Mouse (Mus musculus) megakaryocyte-erythroid progenitor cell, adult 5-6 weeks (primary cell): Measurements from ENCODE around the gene Akr7a5. TPM values are rescaled to one million over a fixed set of nuclear protein-coding genes. Genes with fewer than 3 reads are reported as not detected.
A peak's percentile ranks its signal among the peaks of the same experiment; 100 is the strongest.

Experiments used
- ATAC-seq: replicated peaks from 2 replicates; pipeline ENCODE4 v1.8.0; 2016; ENCODE audit warnings: mild to moderate bottlenecking, inconsistent platforms; ENCODE audit not compliant: severe bottlenecking, poor library complexity, low FRiP score, low TSS enrichment
- total RNA-seq, 2 experiments: library from RNA; stranded (forward) in 1 of 2; stranded (reverse) in 1 of 2; fragments of 200-1000, 215-1000 nt in 1 of 2; fragments of >200 nt in 1 of 2; fragmentation: Nextera tagmentation in 1 of 2; gene quantifications; 2 replicates each; pipeline ENCODE4 v1.2.3; 2014 to 2017

Akr7a5 gene
- total RNA-seq, 2 experiments from 2014 or later: 14.8 to 32.1 TPM

DNA sequence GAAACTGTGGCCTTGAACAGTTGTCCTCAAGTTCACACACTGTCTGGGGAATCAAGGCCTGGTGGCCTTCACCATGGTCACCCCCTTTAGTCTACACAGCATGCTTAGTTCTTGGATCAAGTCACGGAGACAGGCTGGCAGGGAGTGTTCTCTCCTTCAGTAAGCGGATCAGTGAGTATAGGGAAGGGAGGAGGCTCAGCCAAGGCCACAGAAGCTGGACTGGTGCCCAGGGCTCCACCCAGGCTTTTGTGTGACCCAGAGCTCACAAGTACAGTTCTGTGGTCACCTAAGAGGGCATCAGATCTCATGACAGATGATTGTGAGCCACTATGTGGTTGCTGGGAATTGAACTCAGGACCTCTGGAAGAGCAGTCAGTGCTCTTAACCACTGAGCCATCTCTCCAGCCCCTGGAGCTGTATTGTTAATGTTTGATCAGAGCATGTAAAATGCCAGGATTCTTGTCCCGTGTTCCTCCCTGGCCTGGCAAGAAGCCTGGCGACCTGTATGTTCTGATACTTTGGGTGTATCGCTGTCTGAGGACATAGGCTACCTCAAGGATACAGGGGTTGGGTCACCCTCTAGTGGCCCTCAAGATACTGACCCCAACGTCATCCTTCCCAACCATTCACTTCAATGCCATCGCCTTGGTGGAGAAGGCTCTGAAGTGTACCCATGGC is 31.2 kb downstream of the Akr7a5 start:
- peak; percentile 43 for ATAC-seq

DNA sequence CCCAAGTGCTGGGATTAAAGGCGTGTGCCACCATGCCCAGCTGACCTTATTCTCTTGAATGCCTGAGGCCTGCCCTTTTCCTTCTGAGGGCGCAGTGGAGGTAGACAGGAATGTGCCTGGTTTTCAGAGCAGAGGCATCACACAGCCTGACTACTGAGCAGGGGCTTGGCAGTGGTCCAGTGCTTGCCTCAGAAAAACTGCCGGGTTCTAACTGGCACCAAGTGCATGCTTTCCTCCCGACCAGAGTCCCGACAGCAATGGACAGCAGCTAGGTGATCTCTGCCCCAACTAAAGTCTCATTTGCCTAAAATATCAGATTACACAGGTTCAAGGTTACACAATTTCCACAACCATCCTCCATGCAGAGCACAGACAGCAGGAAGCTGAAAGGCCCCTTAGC is 33.2 kb downstream of the Akr7a5 start:
- no peak for ATAC-seq

DNA sequence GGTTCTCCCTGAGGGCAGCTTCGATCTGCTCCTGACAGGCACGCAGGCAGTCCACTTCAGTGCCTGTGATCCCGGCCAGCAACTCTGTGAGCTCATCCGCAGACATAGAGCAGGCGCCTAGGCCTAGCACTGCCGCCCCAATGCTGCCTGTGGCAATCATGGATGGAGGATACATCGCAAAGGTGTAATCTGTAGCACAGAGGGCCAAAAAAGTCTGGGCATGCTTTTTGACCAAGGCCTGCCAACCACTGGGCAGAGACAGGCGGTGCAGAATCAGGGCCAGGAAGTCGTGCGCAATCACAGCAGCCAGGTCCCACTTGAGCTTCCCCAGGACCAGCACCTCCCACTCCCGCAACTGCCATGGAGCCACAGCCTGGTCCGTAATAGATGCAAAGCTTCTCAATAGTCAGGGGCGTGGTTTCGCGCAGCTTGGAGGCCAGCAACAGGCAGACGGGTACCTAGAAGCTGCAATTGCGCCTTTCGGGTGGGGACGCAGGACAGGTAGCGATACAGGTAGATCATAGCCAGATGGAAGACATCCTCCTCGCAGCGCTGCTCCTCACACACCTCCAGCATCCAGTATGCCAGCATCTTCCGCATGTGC is 35.0 kb downstream of the Akr7a5 start:
- no peak for ATAC-seq

DNA sequence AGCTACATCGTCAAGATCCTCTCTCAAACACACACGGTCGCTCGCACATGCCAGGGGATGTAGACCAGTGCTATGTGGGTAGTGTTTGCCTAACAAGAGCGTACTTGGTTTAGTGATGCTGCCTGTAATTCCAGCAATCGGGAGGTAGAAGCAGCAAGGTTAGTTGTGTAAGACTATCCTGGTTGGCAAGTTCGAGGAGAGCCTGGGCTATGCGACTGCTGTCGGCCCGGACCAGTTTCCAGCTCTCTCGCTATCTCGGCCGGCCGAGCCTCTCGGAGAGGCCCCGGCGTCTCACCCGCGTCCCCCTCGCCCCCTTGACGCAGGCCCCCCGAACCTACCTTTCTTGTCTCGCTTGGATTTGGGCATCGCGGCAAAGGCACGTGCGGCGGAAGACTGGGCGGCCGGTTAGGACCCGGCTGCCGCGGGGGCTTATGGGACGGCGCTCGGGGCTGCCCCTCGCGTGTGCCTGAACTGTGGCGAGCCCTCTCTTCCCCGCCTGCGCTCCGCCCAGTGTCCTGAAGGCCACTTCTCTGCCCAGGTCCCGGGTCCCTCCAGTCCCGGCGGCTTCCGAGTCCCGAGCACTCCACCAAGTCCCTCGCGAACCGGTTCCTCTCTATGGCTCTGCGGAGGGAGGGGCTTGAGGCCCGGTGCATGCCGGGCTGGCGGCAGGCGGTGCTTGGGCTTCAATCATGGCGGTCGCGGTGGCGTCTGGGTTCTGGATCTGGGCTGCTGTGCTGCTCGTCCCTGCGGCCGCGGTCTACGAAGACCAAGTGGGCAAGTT is 41.6 kb downstream of the Akr7a5 start, which contains the start of the genes Mrto4, Emc1 and Ubr4:
Gene Mrto4 (minus strand): TSS at position 646 of the 781 bp plus-strand sequence.
Gene Emc1 (plus strand): TSS at position 657 of the 781 bp plus-strand sequence.
Gene Ubr4 (plus strand): TSS at position 679 of the 781 bp plus-strand sequence.
- ATAC-seq: peak; percentile 89

DNA sequence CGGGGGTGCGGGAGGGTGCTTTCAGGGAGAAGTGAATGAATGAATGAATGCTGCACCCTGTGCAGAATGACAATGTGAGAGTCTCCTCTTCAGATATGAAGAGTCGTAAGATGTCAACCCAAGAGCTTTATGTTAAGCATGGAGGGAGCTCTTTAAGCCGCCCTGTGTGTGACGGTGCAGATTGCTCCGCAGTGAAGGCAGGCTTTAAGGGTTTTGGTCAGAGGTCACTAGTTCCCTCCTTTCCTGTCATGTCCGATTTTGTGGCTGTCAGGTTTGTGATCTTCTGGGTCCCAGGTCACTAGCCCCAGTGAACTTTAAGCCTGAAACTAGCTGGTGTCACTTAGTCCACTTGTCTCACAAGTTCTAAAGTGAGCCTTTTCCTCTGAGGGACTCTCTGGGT is 42.3 kb downstream of the Akr7a5 start:
- peak; percentile 36 for ATAC-seq

DNA sequence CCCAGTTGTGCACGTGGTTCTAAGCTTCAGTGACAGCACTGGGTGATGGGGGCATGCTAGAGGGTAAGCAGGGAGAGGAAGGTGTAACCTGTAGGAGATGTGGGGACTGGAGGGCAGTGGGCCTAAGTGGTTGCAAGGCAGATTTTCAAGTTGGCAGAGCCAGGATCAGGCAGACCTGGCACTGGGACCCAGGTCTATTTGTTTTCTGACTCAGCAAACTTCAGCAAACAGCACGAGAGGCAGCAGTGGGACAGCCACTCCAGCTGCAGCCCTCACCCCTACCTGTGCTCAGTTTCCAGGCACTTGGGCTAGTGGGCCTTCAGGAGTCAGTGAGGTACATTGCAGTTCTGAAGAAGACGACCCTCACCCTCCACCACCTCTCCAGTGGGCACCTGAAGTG is 46.7 kb downstream of the Akr7a5 start:
- no peak for ATAC-seq

DNA sequence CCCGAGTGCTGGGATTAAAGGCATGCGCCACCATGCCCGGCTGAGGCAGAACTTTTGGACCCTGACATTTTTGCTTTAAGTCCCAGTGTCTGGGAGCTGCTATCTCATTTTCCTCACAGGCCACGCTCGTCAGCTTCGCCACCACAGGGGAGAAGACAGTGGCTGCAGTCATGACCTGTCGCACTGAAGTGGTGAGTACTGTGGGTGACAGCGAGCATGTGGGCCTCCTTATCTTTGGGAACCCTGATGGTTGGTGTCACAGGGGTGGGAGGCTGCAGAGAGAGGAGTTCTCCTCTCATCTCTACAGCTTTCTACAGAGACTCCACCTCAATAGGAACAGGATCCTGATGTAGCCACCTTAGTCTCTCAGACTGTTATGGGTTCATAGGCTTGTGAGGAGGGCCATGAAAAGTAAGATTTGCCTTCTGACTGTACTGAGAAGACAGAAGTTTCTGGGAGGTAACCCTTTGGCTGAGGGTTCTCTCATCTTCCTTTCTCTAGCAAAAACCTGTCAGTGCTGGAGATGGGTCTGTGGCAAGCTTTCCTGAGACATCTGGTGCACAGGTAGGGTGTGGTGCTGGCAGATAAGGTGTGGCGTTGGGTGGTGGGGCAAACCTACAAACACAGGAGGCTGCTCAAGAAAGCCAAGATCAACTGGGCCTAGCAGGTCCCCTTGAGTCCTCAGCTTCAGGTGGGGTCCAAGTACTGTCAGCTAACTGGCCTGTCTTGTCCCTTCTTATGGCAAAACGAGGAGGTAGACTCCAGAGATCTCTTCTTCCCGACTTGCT is 50.4 kb downstream of the Akr7a5 start:
- peak; percentile 79 for ATAC-seq

- no peak for ATAC-seq
Measured at GRCm38 (mm10) chr4:139367336-139367735, 56.8 kb downstream of the Akr7a5 start.

Other genes starting within 250 kb of the Akr7a5 start
- not detected in 2 replicates for gene Htr6, start 235.2 kb upstream of the Akr7a5 start, total RNA-seq (2014; fragmentation: Nextera tagmentation)
- gene Htr6, start 235.2 kb upstream of the Akr7a5 start, total RNA-seq (2017): not detected in 2 replicates
- not detected in 2 replicates for gene Nbl1, start 217.8 kb upstream of the Akr7a5 start, total RNA-seq (2014; fragmentation: Nextera tagmentation)
- gene Nbl1, start 217.8 kb upstream of the Akr7a5 start, total RNA-seq (2017): not detected in 2 replicates
- 461 and 512 TPM in 2 replicates for gene Minos1, start 179.6 kb upstream of the Akr7a5 start, total RNA-seq (2014; fragmentation: Nextera tagmentation)
- gene Minos1, start 179.6 kb upstream of the Akr7a5 start, total RNA-seq (2017): 209 and 264 TPM in 2 replicates
- gene Capzb, start 117.8 kb upstream of the Akr7a5 start, total RNA-seq (2014; fragmentation: Nextera tagmentation): 216 and 230 TPM in 2 replicates
- 90.1 and 113 TPM in 2 replicates for gene Capzb, start 117.8 kb upstream of the Akr7a5 start, total RNA-seq (2017)
- 2.3 and 3.1 TPM in 2 replicates for gene Pqlc2, start within 50 bp of the Akr7a5 start, total RNA-seq (2014; fragmentation: Nextera tagmentation)
- gene Pqlc2, start within 50 bp of the Akr7a5 start, total RNA-seq (2017): 4.0 and 6.6 TPM in 2 replicates
- gene Mrto4, start 41.8 kb downstream of the Akr7a5 start, total RNA-seq (2014; fragmentation: Nextera tagmentation): 200 and 273 TPM in 2 replicates
- 118 and 136 TPM in 2 replicates for gene Mrto4, start 41.8 kb downstream of the Akr7a5 start, total RNA-seq (2017)
- gene Emc1, start 41.8 kb downstream of the Akr7a5 start, total RNA-seq (2014; fragmentation: Nextera tagmentation): 30.4 and 34.5 TPM in 2 replicates
- 23.9 and 55.9 TPM in 2 replicates for gene Emc1, start 41.8 kb downstream of the Akr7a5 start, total RNA-seq (2017)
- 164 and 201 TPM in 2 replicates for gene Ubr4, start 41.9 kb downstream of the Akr7a5 start, total RNA-seq (2014; fragmentation: Nextera tagmentation)
- gene Ubr4, start 41.9 kb downstream of the Akr7a5 start, total RNA-seq (2017): 78.1 and 79.4 TPM in 2 replicates
- gene Iffo2, start 219.8 kb downstream of the Akr7a5 start, total RNA-seq (2014; fragmentation: Nextera tagmentation): 0.35 and 0.37 TPM in 2 replicates
- gene Iffo2, start 219.8 kb downstream of the Akr7a5 start, total RNA-seq (2017): 0.23 and 0.34 TPM in 2 replicates